Mouse (Mus musculus): Measurements from ENCODE around the gene Npas1. TPM values are rescaled to one million over a fixed set of nuclear protein-coding genes. Genes with fewer than 3 reads are reported as not detected.

Npas1 gene
- polyA plus RNA-seq, 1 experiment from 2014 or later, result not detected

DNA sequence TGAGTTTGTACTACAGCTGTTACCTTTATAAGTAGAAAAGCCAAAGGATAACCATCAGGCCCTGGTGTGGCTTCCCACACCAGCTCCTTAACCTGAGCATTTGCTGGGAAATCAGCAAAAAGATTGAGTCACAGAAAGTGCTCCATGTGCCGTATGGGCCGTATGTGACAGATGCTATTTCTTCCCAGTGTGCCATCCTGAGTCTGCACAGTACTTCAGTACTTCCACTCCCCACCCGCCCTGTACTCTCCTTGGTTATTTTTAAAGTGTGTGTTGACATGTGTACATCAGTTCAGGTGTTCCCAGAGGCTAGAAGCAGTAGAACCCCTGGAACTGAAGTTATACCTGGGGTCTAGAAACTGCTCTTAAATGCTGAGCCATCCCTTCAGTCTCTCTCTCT is 70.5 kb downstream of the Npas1 start:
- H3K27me3 ChIP-seq (ENCODE audit: control insufficient read depth, insufficient read depth, low read length), result no peaks in the 10 kb centered on the region
- 86% methylated on average over 3 of the region's 3 CpGs for WGBS
- H3K9me3 ChIP-seq (ENCODE audit: control insufficient read depth, low read depth, low read length), result no peaks in the 10 kb centered on the region
- H3K4me2 ChIP-seq (replicated peaks; ENCODE audit: low read depth, low read length), result no peak overlapping the region
- H3K4me3 ChIP-seq (ENCODE audit: low read depth, low read length), result no peak overlapping the region
- no peak overlapping the region for H3K9ac ChIP-seq (replicated peaks; ENCODE audit: low read depth, low read length)
- H3K4me1 ChIP-seq (ENCODE audit: control insufficient read depth, insufficient read depth, low read length), result peaks cover 30% of the 10 kb centered on the region
- H3K36me3 ChIP-seq (ENCODE audit: control insufficient read depth, insufficient read depth, low read length), result no peaks in the 10 kb centered on the region
- H3K27ac ChIP-seq (ENCODE audit: low read length), result no peak overlapping the region
- no peak for ATAC-seq (ENCODE audit: insufficient number of reproducible peaks, insufficient read depth, low FRiP score, low read depth)

Other genes starting within 250 kb of the Npas1 start
- gene C5ar2, start 233.6 kb downstream of the Npas1 start, polyA plus RNA-seq (2014; fragmentation: Nextera tagmentation; extraction: Ambion mirVana), result 0.14 and 0.27 TPM in 2 replicates
- 2.4 and 3.2 TPM in 2 replicates for gene C5ar1, start 218.2 kb downstream of the Npas1 start, polyA plus RNA-seq (2014; fragmentation: Nextera tagmentation; extraction: Ambion mirVana)
- 19.0 and 19.5 TPM in 2 replicates for gene Inafm1, start 204.1 kb downstream of the Npas1 start, polyA plus RNA-seq (2014; fragmentation: Nextera tagmentation; extraction: Ambion mirVana)
- gene Ccdc9, start 190.9 kb downstream of the Npas1 start, polyA plus RNA-seq (2014; fragmentation: Nextera tagmentation; extraction: Ambion mirVana), result 20.5 and 23.4 TPM in 2 replicates
- 5.2 and 5.3 TPM in 2 replicates for gene Bbc3, start 169.3 kb downstream of the Npas1 start, polyA plus RNA-seq (2014; fragmentation: Nextera tagmentation; extraction: Ambion mirVana)
- gene Sae1, start 89.9 kb downstream of the Npas1 start, polyA plus RNA-seq (2014; fragmentation: Nextera tagmentation; extraction: Ambion mirVana), result 266 and 292 TPM in 2 replicates
- gene Zc3h4, start 76.8 kb downstream of the Npas1 start, polyA plus RNA-seq (2014; fragmentation: Nextera tagmentation; extraction: Ambion mirVana), result 16.3 and 20.6 TPM in 2 replicates
- gene Tmem160, start 24.9 kb downstream of the Npas1 start, polyA plus RNA-seq (2014; fragmentation: Nextera tagmentation; extraction: Ambion mirVana), result 53.9 and 55.7 TPM in 2 replicates
- 19.9 and 21.2 TPM in 2 replicates for gene Arhgap35, start 137.3 kb upstream of the Npas1 start, polyA plus RNA-seq (2014; fragmentation: Nextera tagmentation; extraction: Ambion mirVana)
- not detected in 2 replicates for gene Ceacam15, start 198.0 kb upstream of the Npas1 start, polyA plus RNA-seq (2014; fragmentation: Nextera tagmentation; extraction: Ambion mirVana)
- not detected in 2 replicates for gene Ceacam9, start 244.2 kb upstream of the Npas1 start, polyA plus RNA-seq (2014; fragmentation: Nextera tagmentation; extraction: Ambion mirVana)

Data from stomach, embryonic 14.5 days (tissue).